Mouse (Mus musculus): ENCODE measurements at regions not wholly inside any gene's neighbourhood (a gene's known extent, or its start where the extent isn't known, plus 50 kb on each side); places are given as distances from the start of the nearest gene placed in this dataset.

DNA sequence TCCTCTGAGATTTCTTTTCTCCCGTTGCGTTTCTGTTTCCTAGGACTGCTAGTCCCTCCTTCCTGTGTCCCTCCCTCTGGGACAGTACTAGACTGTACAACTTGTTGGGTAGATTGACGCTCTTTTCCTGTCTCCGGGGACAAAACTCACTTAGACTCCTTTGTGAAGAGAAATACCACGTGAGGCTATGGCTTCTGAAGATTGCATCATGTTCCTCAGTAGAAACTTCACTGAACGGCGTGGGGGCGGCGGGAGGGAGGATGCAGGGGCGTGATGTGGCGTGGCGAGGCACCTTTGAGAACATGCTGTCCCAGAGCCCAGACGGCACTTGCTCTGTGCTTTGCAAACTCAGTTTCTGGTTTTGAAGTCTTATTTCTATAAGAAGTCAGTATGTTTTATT, 78.5 kb downstream of the Spata18 start:
- DNase-seq: no peak

DNA sequence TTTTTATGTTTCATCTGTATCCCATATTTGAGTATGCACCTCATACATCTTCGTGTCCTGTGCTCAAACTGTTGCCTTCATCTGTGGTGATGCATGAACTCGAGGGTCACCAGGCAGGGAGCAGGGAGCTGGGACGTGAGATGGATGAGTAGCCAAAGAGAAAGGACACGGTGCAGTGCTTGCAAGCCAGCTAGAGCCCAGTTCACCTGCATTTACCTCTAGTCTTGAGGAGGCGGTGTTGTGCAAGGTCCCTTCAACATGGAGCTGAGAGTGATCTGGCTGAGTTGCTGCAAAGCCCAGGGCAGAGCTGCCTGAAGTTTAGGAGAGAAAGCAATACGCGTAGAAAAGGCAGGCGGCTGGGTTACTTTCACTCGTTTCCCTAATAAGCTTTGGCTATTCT, 80.2 kb downstream of the Spata18 start:
- DNase-seq: no peak

DNA sequence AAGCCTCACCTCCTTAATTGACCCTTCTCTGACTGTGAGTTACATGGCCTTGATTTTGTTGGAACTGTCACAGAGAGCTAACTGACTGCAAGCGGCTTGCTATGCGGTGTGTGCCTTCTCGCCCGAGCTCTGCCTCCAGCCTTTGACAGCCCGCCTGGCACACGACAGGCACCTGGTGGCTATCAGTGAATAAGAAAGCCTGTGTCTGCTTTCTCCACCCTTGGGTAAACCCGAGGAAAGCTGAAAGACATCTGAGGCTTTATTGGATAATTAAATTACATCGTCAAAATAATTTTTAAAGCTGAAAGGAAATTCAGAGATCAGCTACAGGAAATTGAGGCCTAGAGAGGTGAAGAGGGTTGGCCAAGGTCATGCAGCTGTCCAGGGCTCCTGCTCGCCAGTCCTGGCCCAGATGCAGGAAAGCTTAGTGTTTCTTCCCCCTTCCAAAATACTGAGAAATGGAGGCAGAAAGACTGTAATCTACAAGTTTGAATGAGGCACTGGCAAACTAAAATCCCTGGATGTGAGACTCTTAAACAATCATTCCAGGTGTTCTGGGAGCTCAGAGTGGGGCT, 80.9 kb downstream of the Spata18 start:
- peak; percentile 37 for DNase-seq

DNA sequence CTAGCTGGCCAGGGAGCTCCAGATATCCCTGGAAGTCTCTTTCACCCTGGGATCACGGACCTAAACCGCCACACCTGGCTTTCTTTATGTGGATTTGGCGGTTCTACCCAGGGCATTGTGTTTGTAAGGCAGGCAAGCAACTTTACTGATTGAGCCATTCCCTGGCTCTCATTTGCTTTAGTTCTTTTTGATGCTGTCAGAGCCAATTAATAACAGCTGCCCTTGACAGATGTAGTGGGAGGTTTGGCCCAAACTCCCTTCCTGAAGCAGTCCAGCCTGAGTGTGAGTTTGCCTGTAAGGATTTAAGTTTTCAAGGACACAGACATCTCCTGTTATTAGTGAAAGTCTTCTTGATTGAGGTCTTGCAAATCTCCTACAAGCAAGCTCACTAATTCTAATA, 89.6 kb downstream of the Spata18 start:
- no peak for DNase-seq

DNA sequence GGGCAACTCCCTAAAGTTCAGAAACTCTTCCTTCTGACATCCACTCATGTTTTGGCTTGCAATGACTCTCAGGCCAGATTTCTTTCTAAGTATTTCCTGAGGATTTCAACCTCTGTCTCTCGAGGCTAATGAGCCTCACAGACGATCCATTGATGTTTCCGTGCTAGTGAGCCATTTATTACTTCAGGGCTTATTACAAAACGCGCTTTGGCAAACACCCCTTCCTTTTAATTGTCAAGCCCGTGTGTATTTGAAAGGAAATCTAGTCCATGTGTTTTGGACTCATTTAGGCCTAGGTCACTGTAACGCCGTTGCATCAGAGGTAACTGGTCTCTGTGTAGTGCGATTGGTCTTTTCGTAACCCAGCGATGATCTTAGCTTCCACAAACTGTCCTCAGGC, 90.3 kb downstream of the Spata18 start:
- DNase-seq: no peak

- no peak for DNase-seq
These were observed 92.8 kb downstream of the Spata18 start for GRCm38 (mm10) chr5:73743953-73744352.

GRCm38 (mm10) chr5:73749791-73750190, 98.6 kb downstream of the Spata18 start:
- no peak for DNase-seq

- no peak for DNase-seq
These were observed 101.1 kb downstream of the Spata18 start for GRCm38 (mm10) chr5:73752225-73752644.

DNA sequence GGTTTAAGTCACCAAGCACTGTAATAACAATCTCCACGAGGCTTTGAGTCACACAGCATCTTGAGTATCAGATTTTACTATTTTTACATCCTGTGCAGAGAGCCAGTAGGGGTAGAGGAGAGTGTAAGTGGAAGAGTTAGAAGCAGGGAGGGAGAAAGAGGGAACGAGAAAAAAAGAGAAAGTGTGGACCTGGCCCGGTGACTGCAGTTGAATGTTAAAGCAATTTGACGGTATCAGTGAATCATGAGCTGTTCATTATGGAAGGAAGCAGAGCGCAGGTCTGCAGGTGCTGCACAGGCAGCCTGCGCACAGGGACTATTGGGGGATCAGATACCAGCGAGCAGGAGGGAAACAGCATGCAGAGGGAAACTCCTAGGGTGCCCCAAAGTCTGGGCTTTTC, 102.6 kb downstream of the Spata18 start:
- DNase-seq: no peak

- no peak for DNase-seq
These were observed 107.4 kb downstream of the Spata18 start for GRCm38 (mm10) chr5:73758534-73758933.

- no peak for DNase-seq
These were observed 110.1 kb downstream of the Spata18 start for GRCm38 (mm10) chr5:73761236-73761635.

DNA sequence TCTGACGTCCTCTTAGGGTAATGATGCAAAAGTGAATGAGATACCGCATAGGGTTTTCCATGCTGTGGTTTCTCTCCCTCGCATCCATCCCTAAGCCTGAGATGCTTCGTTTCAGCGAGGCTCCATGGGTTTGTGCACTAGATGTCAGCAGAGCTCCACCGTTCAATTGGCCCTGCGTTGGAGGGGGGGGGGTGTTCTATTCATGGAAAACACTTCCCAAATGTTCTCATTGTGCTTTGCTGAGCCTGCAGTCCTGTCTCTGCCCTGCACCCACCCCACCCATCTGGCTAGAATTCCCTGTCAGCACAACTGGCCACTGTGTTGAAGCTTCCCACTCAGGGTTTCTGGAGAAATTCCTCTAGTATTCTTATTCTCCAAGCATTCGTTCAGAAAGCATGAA, 110.5 kb downstream of the Spata18 start:
- DNase-seq: peak; percentile 71

- DNase-seq: no peak
These were observed 113.0 kb downstream of the Spata18 start for GRCm38 (mm10) chr5:73764226-73764625.

GRCm38 (mm10) chr5:73765466-73765865, 114.3 kb downstream of the Spata18 start:
- no peak for DNase-seq

GRCm38 (mm10) chr5:73768253-73768652, 117.1 kb downstream of the Spata18 start:
- DNase-seq: no peak

GRCm38 (mm10) chr5:73775775-73776548, 124.8 kb downstream of the Spata18 start:
- DNase-seq: no peak

DNA sequence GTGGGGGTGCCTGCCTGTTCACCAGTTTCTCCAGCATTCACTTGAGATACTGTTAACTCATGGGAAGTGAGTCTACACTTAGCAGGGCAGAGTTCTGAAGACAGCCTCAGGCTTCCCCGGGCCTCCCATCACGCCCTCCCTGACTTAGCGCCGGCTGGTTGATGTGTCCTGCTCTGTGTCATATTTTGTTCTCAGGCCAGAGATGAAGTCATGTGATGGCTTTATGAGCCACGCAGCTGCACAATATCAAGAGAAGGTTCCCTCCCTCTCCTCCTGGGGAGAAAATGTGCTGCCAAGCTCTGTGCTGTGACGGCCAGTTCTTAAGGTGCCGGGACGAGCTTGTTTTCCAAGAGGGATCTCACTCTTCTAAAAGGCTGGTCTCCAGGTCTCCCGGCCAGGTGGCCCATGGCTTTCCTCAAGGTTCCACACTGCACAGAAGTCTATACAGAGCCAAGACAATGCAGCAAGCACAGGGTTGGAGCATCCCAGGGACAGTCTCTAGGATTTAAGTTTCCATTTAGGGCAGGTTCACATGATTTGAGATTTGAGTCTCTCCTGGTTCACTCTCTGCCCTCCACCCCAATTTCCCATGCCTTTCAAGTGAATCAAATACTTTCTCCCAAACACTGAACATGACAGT, 126.2 kb downstream of the Spata18 start:
- DNase-seq: peak; percentile 73

DNA sequence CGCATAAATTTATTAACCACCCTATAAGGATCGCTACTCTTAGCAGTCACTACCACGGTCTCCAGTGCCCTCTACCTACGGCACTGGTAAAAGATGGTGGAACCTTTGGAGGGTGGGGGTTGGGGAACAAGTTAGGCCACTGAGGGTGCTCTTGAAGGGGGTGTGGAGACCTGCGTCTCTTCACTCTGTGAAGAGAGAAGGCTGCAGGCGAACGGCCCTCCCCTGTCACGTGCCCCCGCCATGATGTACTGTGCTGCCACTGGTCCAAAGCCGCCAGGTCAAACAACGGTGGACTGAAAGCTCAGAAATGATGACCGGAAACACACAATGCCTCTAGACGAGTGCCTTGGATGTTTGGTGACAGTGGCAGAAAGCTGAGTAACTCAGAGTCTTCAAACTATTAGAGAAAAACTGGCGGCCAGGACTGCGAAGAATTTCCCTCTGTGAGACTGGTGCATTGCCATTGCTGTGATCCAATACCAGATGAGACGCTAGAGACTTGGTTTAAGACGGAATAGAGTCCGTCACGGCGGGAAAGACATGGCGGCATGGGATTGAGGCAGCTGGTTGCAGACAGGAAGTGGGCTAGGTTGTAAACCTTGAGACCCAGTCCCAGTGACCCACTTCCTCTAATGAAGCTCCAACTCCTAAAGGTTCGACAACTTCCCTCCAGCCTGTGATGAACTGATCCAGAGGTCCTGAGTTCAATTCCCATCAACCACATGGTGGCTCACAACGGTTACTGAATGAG, 130.2 kb downstream of the Spata18 start:
- no peak for DNase-seq

- peak; percentile 41 for DNase-seq
These were observed 131.3 kb downstream of the Spata18 start for GRCm38 (mm10) chr5:73782214-73783091.

- DNase-seq: no peak
These were observed 136.1 kb downstream of the Spata18 start for GRCm38 (mm10) chr5:73787275-73787674.

- no peak for DNase-seq
These were observed 141.0 kb downstream of the Spata18 start for GRCm38 (mm10) chr5:73792216-73792615.

- no peak for DNase-seq
These were observed 145.0 kb downstream of the Spata18 start for GRCm38 (mm10) chr5:73796201-73796600.
